Mouse (Mus musculus) spleen, postnatal 4 days (tissue): ENCODE measurements around the gene Erg.

ENCODE experiments used
- DNase-seq, 2 experiments: peaks; one replicate each; pipeline ENCODE4 v3.0.0; 2022; ENCODE audit warnings: low spot score in 2 of 2

Erg gene

DNA sequence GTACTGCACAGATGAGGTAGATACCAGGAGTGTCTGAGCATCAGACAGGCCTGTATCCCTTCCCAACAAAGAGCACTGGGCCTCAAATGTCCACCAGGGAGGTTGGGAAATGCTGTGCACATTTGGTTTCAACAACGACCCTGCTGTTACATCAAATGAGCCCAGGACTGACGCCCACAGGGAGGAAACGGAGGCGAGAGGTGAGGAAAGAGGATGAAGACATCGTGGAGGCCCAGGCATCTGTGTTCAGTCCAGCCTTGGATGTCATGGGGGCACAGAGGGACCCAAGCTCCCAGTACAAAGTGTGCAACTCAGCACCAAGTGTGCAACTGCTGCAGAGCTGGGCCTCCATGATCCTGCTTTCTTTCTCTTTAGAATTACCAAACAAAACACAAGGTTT is 236.6 kb downstream of the Erg start:
- DNase-seq: no peak

DNA sequence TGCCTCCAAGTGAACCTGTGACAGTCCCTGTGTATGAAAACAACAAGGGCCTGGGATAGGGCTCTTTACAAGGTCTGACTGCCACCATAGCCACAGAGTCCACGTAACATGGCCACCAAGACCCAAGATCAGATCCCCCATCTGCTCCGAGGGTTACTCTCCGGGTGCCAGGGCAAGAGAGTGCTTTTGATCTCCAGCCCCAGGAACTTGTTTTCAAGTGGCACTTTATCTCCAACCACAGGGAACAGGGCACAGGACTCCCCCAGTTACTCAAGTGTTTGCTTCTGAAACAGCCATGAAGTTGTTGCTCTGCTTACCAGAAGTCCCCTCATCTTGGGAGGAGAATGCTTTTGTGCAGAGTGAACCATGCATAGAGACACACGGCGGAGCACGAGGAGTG is 237.0 kb downstream of the Erg start:
- DNase-seq: no peak

DNA sequence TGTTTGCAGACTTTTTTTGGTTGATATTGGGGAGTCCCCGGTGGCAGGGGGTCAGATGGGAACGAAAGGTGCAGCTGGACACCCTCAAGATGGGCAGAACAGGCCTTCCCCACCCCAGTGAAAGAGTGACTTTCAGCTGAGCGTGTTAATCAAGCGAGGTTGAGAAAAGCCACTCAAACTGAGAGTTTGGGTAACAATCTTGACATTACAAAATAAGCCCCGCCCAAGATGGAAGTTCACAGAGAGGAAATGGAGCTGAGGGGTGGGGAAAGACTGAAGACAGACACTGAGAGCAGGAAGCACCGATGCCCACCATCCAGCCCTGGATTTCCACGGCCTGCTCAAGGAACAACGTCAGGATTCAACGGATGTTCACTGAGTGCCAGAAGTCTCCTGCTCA is 237.8 kb downstream of the Erg start:
- no peak for DNase-seq

DNA sequence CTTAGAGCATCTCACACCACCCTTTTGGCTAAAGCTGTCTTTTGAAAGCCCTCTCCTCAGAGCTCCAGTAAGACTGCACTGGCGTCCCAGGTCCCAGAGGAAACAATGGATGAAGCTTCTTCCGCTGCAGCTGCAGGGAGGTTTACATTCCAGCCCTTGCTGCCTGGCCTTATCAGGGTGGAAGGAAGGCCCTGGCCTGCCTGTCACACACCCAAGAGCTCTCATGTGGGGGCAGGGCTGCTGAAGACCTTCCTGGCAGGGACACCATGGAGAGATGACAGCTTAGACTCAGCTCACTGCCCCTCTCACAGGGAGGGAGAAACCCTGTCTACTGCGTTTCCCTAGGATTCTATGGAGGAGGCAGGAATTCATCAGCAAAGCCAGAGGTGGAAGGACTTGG is 239.2 kb downstream of the Erg start:
- no peak for DNase-seq

DNA sequence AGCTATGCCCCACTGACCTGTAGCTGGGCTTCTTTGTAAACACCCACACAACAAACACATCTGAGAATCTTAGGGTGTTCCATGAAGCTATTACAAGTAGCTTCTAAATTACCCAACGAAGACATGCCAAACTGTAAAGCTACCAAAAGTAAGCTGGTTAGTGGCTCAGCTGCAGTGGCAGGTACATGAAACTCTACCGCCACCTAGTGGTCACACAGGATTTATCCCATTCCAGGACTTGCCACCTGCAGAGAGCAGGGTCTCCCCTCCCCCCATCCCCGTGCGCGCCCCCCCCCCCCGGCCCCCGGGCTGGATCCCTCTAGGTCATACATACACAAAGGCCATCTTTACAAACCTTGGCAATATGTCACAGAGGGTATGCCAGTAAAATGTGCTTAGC is 240.5 kb downstream of the Erg start:
- DNase-seq: peak; percentile 53 to 82

DNA sequence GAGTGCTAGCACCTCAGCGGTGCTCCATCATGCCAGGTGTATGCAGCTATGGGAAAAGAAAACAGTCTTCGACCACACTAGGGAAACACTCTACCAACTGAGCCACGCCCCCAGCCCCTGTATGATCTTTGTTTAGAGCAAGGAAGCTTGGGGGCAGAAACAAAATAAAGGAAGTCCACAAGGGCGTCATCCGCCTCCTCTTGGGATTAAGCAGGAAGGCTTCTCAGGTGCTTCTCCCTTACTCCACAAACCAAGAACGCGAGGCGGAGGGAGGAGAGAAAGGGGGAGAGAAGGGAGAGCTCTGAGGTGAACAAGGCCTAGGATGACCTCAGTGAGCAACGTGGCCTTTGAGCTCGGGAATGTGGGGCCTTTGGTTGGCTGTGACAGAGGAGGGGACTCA is 241.4 kb downstream of the Erg start:
- DNase-seq: no peak

DNA sequence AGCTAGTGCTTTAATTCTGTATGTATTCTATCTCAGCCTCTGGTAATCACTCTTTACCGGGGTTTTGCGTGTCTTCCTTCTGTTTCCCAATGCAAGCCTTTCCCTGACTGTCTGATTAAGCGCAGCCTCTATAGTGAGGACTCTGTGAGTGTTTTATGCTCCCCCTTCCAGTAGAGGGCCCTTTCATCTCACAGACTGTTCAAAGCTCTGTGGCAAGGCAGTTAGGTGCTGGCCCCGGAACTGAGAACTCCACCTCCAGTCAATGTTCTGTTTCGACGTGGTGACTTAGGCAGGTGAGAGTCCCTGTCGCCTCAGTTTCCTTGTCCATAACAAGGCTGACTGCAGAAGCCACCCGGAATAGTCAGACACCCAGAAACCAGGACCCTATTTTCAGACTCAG is 244.4 kb downstream of the Erg start:
- DNase-seq: no peak

DNA sequence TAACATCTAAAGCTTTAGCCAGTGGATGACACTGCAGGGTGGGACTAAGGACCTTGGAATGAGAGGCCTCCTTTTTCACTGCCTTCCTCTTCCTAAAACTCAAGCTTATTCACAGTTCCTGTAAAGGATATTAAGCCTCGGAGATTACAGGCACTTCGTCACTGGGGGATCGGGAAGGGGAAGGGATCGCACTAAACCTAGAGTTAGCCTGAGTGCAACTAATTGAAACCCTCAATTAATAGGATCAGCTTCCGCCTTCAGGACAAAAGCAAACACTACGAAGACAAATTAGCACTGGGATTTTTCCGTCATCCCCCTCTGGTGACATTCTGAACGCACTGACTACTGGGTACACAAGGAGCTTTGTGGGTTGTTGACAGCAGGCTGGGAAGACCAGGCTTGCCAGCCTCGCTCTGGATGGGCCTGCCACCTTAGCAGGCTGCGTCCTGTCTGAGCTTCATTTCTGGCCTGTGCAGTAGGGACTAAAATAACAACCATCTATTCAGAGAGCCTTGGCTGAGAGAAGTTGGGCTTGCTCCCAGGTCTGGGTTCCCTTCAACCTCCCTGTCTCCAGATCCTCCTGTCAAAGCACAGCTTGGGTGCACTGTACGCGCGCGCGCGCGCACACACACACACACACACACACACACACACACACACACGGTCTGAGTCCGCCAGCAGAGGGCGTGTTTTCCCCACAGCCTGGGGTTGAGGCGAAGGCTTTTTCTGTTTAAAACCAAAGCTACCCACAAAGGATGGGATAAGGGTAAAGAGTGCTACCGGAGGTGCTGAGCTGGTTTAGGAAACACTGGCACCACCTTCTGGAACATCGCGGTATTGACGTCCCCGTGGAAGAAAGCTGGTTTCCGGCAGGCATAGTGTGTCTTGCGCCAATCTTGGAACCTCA is 245.3 kb downstream of the Erg start:
- DNase-seq: peak; percentile 56 to 83

DNA sequence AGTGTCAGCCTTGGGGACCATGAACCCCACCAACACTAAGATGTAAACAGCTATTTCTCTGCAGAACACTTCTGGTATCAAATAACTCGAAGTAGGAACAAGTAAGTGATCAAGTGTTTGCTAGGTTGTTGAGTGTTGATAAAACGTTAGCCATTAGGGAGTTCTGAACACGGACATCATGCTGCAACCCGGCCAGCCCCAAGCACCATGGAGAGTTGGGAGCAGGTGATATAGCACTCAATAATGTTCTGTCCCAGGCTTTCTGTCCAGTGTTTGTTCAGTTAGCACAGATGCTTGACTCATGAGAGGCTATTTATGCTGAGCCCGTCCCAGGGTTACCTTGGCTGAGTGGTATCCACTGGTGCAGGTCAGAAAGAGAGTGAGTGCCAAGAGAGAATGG is 254.2 kb downstream of the Erg start:
- no peak for DNase-seq

DNA sequence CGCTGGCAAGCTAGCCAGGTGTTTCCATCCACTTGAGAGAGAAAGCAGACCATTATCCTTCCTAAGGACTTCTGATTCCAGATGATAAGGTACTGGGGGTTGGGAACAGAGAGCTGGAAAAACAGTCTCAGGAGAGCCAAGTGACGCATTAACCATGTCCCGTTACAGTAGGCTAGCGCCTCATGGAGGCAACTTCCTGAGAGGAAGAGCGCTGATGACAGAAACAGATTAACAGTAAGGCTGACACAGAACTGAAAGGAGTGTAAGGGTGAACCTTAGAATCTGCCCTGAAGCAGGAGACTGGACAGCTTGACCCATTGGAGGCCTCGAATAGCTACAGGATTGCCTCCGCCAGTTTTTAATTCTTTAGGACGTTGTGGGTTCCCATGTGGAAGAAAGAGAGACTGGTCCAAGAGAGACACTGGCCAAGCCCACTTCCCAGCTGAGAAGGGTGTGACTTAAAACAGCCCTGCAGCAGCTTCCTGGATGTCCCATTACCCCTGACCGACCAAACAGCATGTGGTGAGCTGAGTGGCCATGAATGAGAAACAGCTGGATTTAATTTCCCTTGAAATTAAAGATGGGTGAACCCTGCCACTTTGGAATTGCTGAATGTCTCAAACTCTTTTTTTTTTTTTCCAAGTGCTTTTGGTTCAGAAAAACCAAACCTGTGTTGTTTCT is 264.3 kb downstream of the Erg start:
- DNase-seq: no peak
